Mouse (Mus musculus): Measurements from ENCODE around the gene Cldn3.
"Not testable (repeated sequence)": the region's sequence is repeated elsewhere in the genome, so short reads cannot be mapped to it uniquely, and the experiment has no call there.

Gene Cldn3

GRCm38 (mm10) chr5:134985633-134986297, at the start of gene Cldn3:
Cldn3 (plus strand) TSS chr5:134986214.
- DNase-seq = no peak

GRCm38 (mm10) chr5:134936626-134937185, 49.3 kb upstream of the Cldn3 start:
- no peak for DNase-seq

- DNase-seq = no peak
Observed at GRCm38 (mm10) chr5:134939069-134939468, 46.9 kb upstream of the Cldn3 start.

GRCm38 (mm10) chr5:134939554-134939953, 46.5 kb upstream of the Cldn3 start:
- not testable (repeated sequence) for DNase-seq

- DNase-seq = peak; percentile 34
Observed at GRCm38 (mm10) chr5:134941472-134942209, 44.4 kb upstream of the Cldn3 start.

- DNase-seq = no peak
Observed at GRCm38 (mm10) chr5:134942740-134943139, 43.3 kb upstream of the Cldn3 start.

- no peak for DNase-seq
Observed at GRCm38 (mm10) chr5:134944179-134944578, 41.8 kb upstream of the Cldn3 start.

- DNase-seq = no peak
Observed at GRCm38 (mm10) chr5:134945266-134945959, 40.6 kb upstream of the Cldn3 start.

- no peak for DNase-seq
Observed at GRCm38 (mm10) chr5:134946063-134946856, 39.8 kb upstream of the Cldn3 start.

GRCm38 (mm10) chr5:134946857-134947255, 39.2 kb upstream of the Cldn3 start, which contains the start of gene Cldn4:
Cldn4 (minus strand) TSS chr5:134946934.
- DNase-seq = no peak

- no peak for DNase-seq
Observed at GRCm38 (mm10) chr5:134947420-134948084, 38.5 kb upstream of the Cldn3 start.

- no peak for DNase-seq
Observed at GRCm38 (mm10) chr5:134948085-134948439, 38.0 kb upstream of the Cldn3 start.

- DNase-seq = peak; percentile 30
Observed at GRCm38 (mm10) chr5:134951053-134951884, 34.7 kb upstream of the Cldn3 start.

- DNase-seq = no peak
Observed at GRCm38 (mm10) chr5:134955491-134955890, 30.5 kb upstream of the Cldn3 start.

GRCm38 (mm10) chr5:134959114-134959513, 26.9 kb upstream of the Cldn3 start:
- no peak for DNase-seq

- DNase-seq = no peak
Observed at GRCm38 (mm10) chr5:134960430-134960829, 25.6 kb upstream of the Cldn3 start.

GRCm38 (mm10) chr5:134961519-134961918, 24.5 kb upstream of the Cldn3 start:
- DNase-seq = no peak

- DNase-seq = no peak
Observed at GRCm38 (mm10) chr5:134963546-134963945, 22.5 kb upstream of the Cldn3 start.

GRCm38 (mm10) chr5:134964655-134965054, 21.4 kb upstream of the Cldn3 start:
- not testable (repeated sequence) for DNase-seq

- DNase-seq = peak; percentile 83
Observed at GRCm38 (mm10) chr5:134965473-134965851, 20.6 kb upstream of the Cldn3 start.

Measured in liver (tissue).